Mouse (Mus musculus) bone marrow macrophage, adult 2 months (primary cell): Measurements from ENCODE around the gene Atxn7.

ENCODE experiments used
- CTCF ChIP-seq: IDR thresholded peaks from 2 replicates; pipeline ENCODE4 v1.5.1; 2012; ENCODE audit warnings: low read depth, mild to moderate bottlenecking, low read length, moderate library complexity
- POLR2A ChIP-seq: IDR thresholded peaks from 2 replicates; pipeline ENCODE4 v1.6.1; 2012; ENCODE audit warnings: mild to moderate bottlenecking, low read depth, low read length, borderline replicate concordance

- TF ChIP-seq POLR2A (no peak), CTCF (no peak)
Measured at GRCm38 (mm10) chr14:13960482-13961325, 536 bp upstream of the Atxn7 start.
